Mouse (Mus musculus): ENCODE results near the gene Scamp5.

- TF ChIP-seq CTCF (IDR thresholded peaks at IDR 0.05; ENCODE audit: control insufficient read depth, insufficient read depth, insufficient replicate concordance, low read depth, low read length) (no peak), POLR2A (IDR thresholded peaks at IDR 0.05; ENCODE audit: control insufficient read depth, low read depth, low read length) (no peak)
Observed at GRCm38 (mm10) chr9:57424066-57424465, 43.8 kb downstream of the Scamp5 start.
